Comparison of ENCODE assay signal across 17 mouse cellular contexts in the genomic region with DNA sequence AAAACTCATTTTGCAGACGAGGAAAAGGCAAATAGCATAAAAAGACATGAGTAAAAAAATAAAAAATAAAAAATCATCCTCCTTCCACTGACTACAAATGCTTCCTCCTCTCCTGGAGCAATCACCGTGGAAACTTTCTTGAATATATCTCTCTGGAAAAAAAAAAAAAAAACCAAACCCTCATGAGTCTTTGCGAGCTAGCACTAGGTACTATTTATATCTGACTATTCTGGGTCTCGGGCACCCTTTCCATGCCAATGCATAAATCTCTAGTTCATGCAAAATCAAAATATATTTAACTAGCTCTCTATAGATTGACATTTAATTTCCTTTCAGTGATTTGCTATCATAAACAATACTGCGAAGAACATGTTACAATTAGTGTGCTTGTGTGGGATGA.
"Had no signal": no experiment of that assay in that cellular context is flagged by ENCODE, and none has a peak within 500 bp of the region (broad histone marks: within the 10 kb centered on the region; RNA-seq: fewer than 3 reads in every experiment).

No protein-coding gene starts in this region.

- ATAC-seq: lung, postnatal 0 days; midbrain, embryonic 13.5 days; midbrain, embryonic 15.5 days had no signal

- H3K4me1 ChIP-seq: midbrain, embryonic 13.5 days; midbrain, embryonic 15.5 days; neural tube, embryonic 12.5 days had no signal

- H3K27me3 ChIP-seq: lung, embryonic 15.5 days; megakaryocyte, embryonic 14.5 days; midbrain, embryonic 13.5 days; midbrain, embryonic 15.5 days; neural tube, embryonic 12.5 days; stomach, embryonic 15.5 days had no signal

- DNase-seq: lung, adult 2 months; lung, postnatal 14 days; lung, postnatal 36 days; right cerebral cortex, postnatal 14 days; thymus, adult 2 months; thymus, postnatal 25 days; thymus, postnatal 4 days had no signal

- H3K9ac ChIP-seq: lung, embryonic 15.5 days; midbrain, embryonic 13.5 days; midbrain, embryonic 15.5 days; neural tube, embryonic 12.5 days; stomach, embryonic 15.5 days had no signal

- H3K27ac ChIP-seq: lung, embryonic 15.5 days; macrophage; midbrain, embryonic 13.5 days; midbrain, embryonic 15.5 days; neural tube, embryonic 12.5 days; stomach, embryonic 15.5 days; stomach, postnatal 0 days had no signal

- H3K4me2 ChIP-seq: lung, embryonic 15.5 days; midbrain, embryonic 11.5 days; midbrain, embryonic 13.5 days; midbrain, embryonic 15.5 days; neural tube, embryonic 12.5 days; stomach, embryonic 15.5 days had no signal

- H3K9me3 ChIP-seq: lung, embryonic 15.5 days; megakaryocyte, embryonic 14.5 days; midbrain, embryonic 13.5 days; midbrain, embryonic 15.5 days; neural tube, embryonic 12.5 days; stomach, embryonic 15.5 days had no signal

- H3K36me3 ChIP-seq: lung, embryonic 15.5 days; midbrain, embryonic 13.5 days; midbrain, embryonic 15.5 days; neural tube, embryonic 12.5 days; stomach, embryonic 15.5 days had no signal

- H3K4me3 ChIP-seq: lung, embryonic 15.5 days; megakaryocyte, embryonic 14.5 days; midbrain, embryonic 13.5 days; midbrain, embryonic 15.5 days; neural tube, embryonic 12.5 days; stomach, embryonic 15.5 days had no signal
